Mouse (Mus musculus): ENCODE measurements around the gene Adcy4. TPM values are rescaled to one million over a fixed set of nuclear protein-coding genes. Genes with fewer than 3 reads are reported as not detected.

Gene Adcy4
- polyA plus RNA-seq, 1 experiment from 2014 or later: 10.0 TPM

- Histone ChIP-seq H3K9ac (ENCODE audit: low read depth, low read length) (no peak overlapping the region), H3K9me3 (replicated peaks; ENCODE audit: low read length) (no peaks in the 10 kb centered on the region), H3K4me3 (replicated peaks; ENCODE audit: low read depth, low read length) (no peak overlapping the region), H3K4me1 (replicated peaks; ENCODE audit: insufficient read depth, low read length) (no peaks in the 10 kb centered on the region; the same call in 1 of the 2 replicates), H3K27me3 (ENCODE audit: insufficient read depth, low read length) (no peaks in the 10 kb centered on the region), H3K4me2 (ENCODE audit: low read length) (no peak overlapping the region), H3K27ac (no peak overlapping the region), H3K36me3 (ENCODE audit: insufficient read depth, low read length) (no peaks in the 10 kb centered on the region)
- 63% methylated on average over 7 of the region's 7 CpGs for WGBS
- ATAC-seq (replicated peaks; ENCODE audit: low FRiP score, low read depth) (no peak), DNase-seq (ENCODE audit: low spot score) (no peak)
- TF ChIP-seq CTCF (IDR thresholded peaks at IDR 0.05; ENCODE audit: low read depth): no peak
Measured at GRCm38 (mm10) chr14:55776711-55777110, 7.2 kb downstream of the Adcy4 start.

- no peak for TF ChIP-seq CTCF (IDR thresholded peaks at IDR 0.05; ENCODE audit: low read depth)
- Histone ChIP-seq H3K36me3 (ENCODE audit: insufficient read depth, low read length) (no peaks in the 10 kb centered on the region), H3K27me3 (ENCODE audit: insufficient read depth, low read length) (0 out of 2 replicates have a peak, but pooled peaks cover 4% of the 10 kb centered on the region), H3K4me2 (ENCODE audit: low read length) (no peak overlapping the region), H3K27ac (no peak overlapping the region), H3K4me1 (replicated peaks; ENCODE audit: insufficient read depth, low read length) (0 out of 2 replicates have a peak, but pooled peaks cover 4% of the 10 kb centered on the region), H3K9ac (ENCODE audit: low read depth, low read length) (no peak overlapping the region), H3K4me3 (replicated peaks; ENCODE audit: low read depth, low read length) (no peak overlapping the region), H3K9me3 (replicated peaks; ENCODE audit: low read length) (no peaks in the 10 kb centered on the region)
- 82% methylated on average over 16 of the region's 16 CpGs for WGBS
- ATAC-seq (replicated peaks; ENCODE audit: low FRiP score, low read depth) (no peak), DNase-seq (ENCODE audit: low spot score) (no peak)
Measured at GRCm38 (mm10) chr14:55769087-55769703, 14.7 kb downstream of the Adcy4 start.

- 86% methylated on average over 6 of the region's 6 CpGs for WGBS
- no peak for TF ChIP-seq CTCF (IDR thresholded peaks at IDR 0.05; ENCODE audit: low read depth)
- H3K4me1 ChIP-seq (replicated peaks; ENCODE audit: insufficient read depth, low read length): 0 out of 2 replicates have a peak, but pooled peaks cover 4% of the 10 kb centered on the region
- H3K9me3 ChIP-seq (replicated peaks; ENCODE audit: low read length): no peaks in the 10 kb centered on the region
- no peak overlapping the region for H3K4me3 ChIP-seq (replicated peaks; ENCODE audit: low read depth, low read length)
- H3K27ac ChIP-seq: no peak overlapping the region
- H3K27me3 ChIP-seq (ENCODE audit: insufficient read depth, low read length): 0 out of 2 replicates have a peak, but pooled peaks cover 4% of the 10 kb centered on the region
- no peak for ATAC-seq (replicated peaks; ENCODE audit: low FRiP score, low read depth)
- 0 out of 2 replicates have a peak overlapping the region, but pooled peaks have one; percentile 45 for H3K9ac ChIP-seq (ENCODE audit: low read depth, low read length)
- no peaks in the 10 kb centered on the region for H3K36me3 ChIP-seq (ENCODE audit: insufficient read depth, low read length)
- no peak for DNase-seq (ENCODE audit: low spot score)
- H3K4me2 ChIP-seq (ENCODE audit: low read length): no peak overlapping the region
Measured at GRCm38 (mm10) chr14:55768555-55768954, 15.3 kb downstream of the Adcy4 start.

GRCm38 (mm10) chr14:55767519-55768414 is 16.1 kb downstream of the Adcy4 start:
- Histone ChIP-seq H3K27me3 (ENCODE audit: insufficient read depth, low read length) (0 out of 2 replicates have a peak, but pooled peaks cover 4% of the 10 kb centered on the region), H3K4me1 (replicated peaks; ENCODE audit: insufficient read depth, low read length) (0 out of 2 replicates have a peak, but pooled peaks cover 10% of the 10 kb centered on the region), H3K9me3 (replicated peaks; ENCODE audit: low read length) (no peaks in the 10 kb centered on the region), H3K36me3 (ENCODE audit: insufficient read depth, low read length) (no peaks in the 10 kb centered on the region), H3K4me2 (ENCODE audit: low read length) (peak overlapping the region; percentile 68), H3K4me3 (replicated peaks; ENCODE audit: low read depth, low read length) (peak overlapping the region; percentile 20; the same call in 1 of the 2 replicates), H3K9ac (ENCODE audit: low read depth, low read length) (peak overlapping the region; percentile 45), H3K27ac (no peak overlapping the region)
- WGBS: 11% methylated on average over 52 of the region's 52 CpGs
- DNase-seq (ENCODE audit: low spot score) (peak; percentile 70), ATAC-seq (replicated peaks; ENCODE audit: low FRiP score, low read depth) (peak; percentile 77)
- TF ChIP-seq CTCF (IDR thresholded peaks at IDR 0.05; ENCODE audit: low read depth): peak; percentile 68

- H3K4me3 ChIP-seq (replicated peaks; ENCODE audit: low read depth, low read length): no peak within 1 kb of the TSS
- H3K27me3 ChIP-seq (ENCODE audit: insufficient read depth, low read length): 0 out of 2 replicates have a peak, but pooled peaks cover 14% of the 10 kb centered on the region
- H3K27ac ChIP-seq: no peak within 1 kb of the TSS
- DNase-seq (ENCODE audit: low spot score) (no peak), ATAC-seq (replicated peaks; ENCODE audit: low FRiP score, low read depth) (no peak)
- H3K36me3 ChIP-seq (ENCODE audit: insufficient read depth, low read length): no peaks in the 10 kb centered on the region
- H3K4me2 ChIP-seq (ENCODE audit: low read length): no peak within 1 kb of the TSS
- H3K9ac ChIP-seq (ENCODE audit: low read depth, low read length): no peak within 1 kb of the TSS
- H3K9me3 ChIP-seq (replicated peaks; ENCODE audit: low read length): no peaks in the 10 kb centered on the region
- 68% methylated on average over 4 of the region's 4 CpGs for WGBS
- TF ChIP-seq CTCF (IDR thresholded peaks at IDR 0.05; ENCODE audit: low read depth): no peak
- peaks cover 22% of the 10 kb centered on the region for H3K4me1 ChIP-seq (replicated peaks; ENCODE audit: insufficient read depth, low read length)
Measured at GRCm38 (mm10) chr14:55765696-55766095, 18.2 kb downstream of the Adcy4 start, which contains the start of gene Ltb4r1. TSS of gene Ltb4r1 (plus strand) at chr14:55765962.

GRCm38 (mm10) chr14:55763166-55763565 is 20.7 kb downstream of the Adcy4 start:
- Histone ChIP-seq H3K4me1 (replicated peaks; ENCODE audit: insufficient read depth, low read length) (peaks cover 25% of the 10 kb centered on the region), H3K4me2 (ENCODE audit: low read length) (peak overlapping the region; percentile 81; the same call in 1 of the 2 replicates), H3K27me3 (ENCODE audit: insufficient read depth, low read length) (0 out of 2 replicates have a peak, but pooled peaks cover 14% of the 10 kb centered on the region), H3K27ac (peak overlapping the region; percentile 52), H3K4me3 (replicated peaks; ENCODE audit: low read depth, low read length) (no peak overlapping the region), H3K36me3 (ENCODE audit: insufficient read depth, low read length) (no peaks in the 10 kb centered on the region), H3K9ac (ENCODE audit: low read depth, low read length) (no peak overlapping the region), H3K9me3 (replicated peaks; ENCODE audit: low read length) (no peaks in the 10 kb centered on the region)
- DNase-seq (ENCODE audit: low spot score): no peak
- no peak for ATAC-seq (replicated peaks; ENCODE audit: low FRiP score, low read depth)
- 47% methylated on average over 7 of the region's 7 CpGs for WGBS
- TF ChIP-seq CTCF (IDR thresholded peaks at IDR 0.05; ENCODE audit: low read depth): no peak

Measured in kidney, postnatal 0 days (tissue).